12 mouse cellular contexts compared by ENCODE assay signal in genomic region chr7:139908176-139908575, GRCm38 (mm10). TPM values are rescaled to one million over a fixed set of nuclear protein-coding genes. Genes with fewer than 3 reads are reported as not detected.
DNase-seq lines count a peak whose midpoint lies in the region; ATAC-seq and TF ChIP-seq lines count a peak whose summit lies in the region.
"Had no signal": no experiment of that assay in that cellular context is flagged by ENCODE, and none has a peak within 500 bp of the region (broad histone marks: within the 10 kb centered on the region; RNA-seq: fewer than 3 reads in every experiment).

No protein-coding gene starts in this region.

- H3K4me2 ChIP-seq in midbrain, embryonic 11.5 days: no peak overlapping the region
- no peak overlapping the region for H3K4me2 ChIP-seq in forebrain, embryonic 15.5 days (replicated peaks)
- H3K4me2 ChIP-seq in midbrain, postnatal 0 days (ENCODE audit: low read depth, low read length, poor library complexity, severe bottlenecking): no peak overlapping the region

- TF ChIP-seq POLR2A in cerebellum, adult 2 months (IDR thresholded peaks at IDR 0.05; ENCODE audit: borderline replicate concordance, insufficient read depth, low read length): no peak

- no peak overlapping the region for H3K9ac ChIP-seq in midbrain, embryonic 11.5 days (ENCODE audit: low read length)
- H3K9ac ChIP-seq in forebrain, embryonic 15.5 days (replicated peaks): peak overlapping the region; percentile 25; the same call in 1 of the 2 replicates
- no peak overlapping the region for H3K9ac ChIP-seq in midbrain, postnatal 0 days (replicated peaks; ENCODE audit: low read length, poor library complexity, severe bottlenecking)

- no peak overlapping the region for H3K4me3 ChIP-seq in midbrain, embryonic 11.5 days (ENCODE audit: low read depth, low read length)
- H3K4me3 ChIP-seq in midbrain, embryonic 10.5 days: no peak overlapping the region
- no peak overlapping the region for H3K4me3 ChIP-seq in cerebellum, adult 2 months (replicated peaks; ENCODE audit: insufficient read depth, low read depth, low read length)
- no peak overlapping the region for H3K4me3 ChIP-seq in forebrain, embryonic 15.5 days
- no peak overlapping the region for H3K4me3 ChIP-seq in midbrain, postnatal 0 days (ENCODE audit: low read depth, low read length)
- H3K4me3 ChIP-seq: megakaryocyte, embryonic 14.5 days had no signal

- 66% methylated on average over 5 of the region's 5 CpGs for WGBS in midbrain, embryonic 11.5 days
- 72% methylated on average over 5 of the region's 5 CpGs for WGBS in midbrain, embryonic 10.5 days
- 11% methylated on average over 5 of the region's 5 CpGs for WGBS in cerebellum, adult 2 months
- WGBS in forebrain, embryonic 15.5 days: 45% methylated on average over 5 of the region's 5 CpGs
- WGBS in midbrain, postnatal 0 days: 32% methylated on average over 5 of the region's 5 CpGs

- H3K36me3 ChIP-seq in midbrain, embryonic 11.5 days (ENCODE audit: control insufficient read depth, insufficient read depth, low read length): no peaks in the 10 kb centered on the region
- H3K36me3 ChIP-seq in midbrain, embryonic 10.5 days: no peaks in the 10 kb centered on the region
- H3K36me3 ChIP-seq in forebrain, embryonic 15.5 days: no peaks in the 10 kb centered on the region
- H3K36me3 ChIP-seq in midbrain, postnatal 0 days (ENCODE audit: insufficient read depth, low read length): peaks cover 18% of the 10 kb centered on the region

- no peak for ATAC-seq in midbrain, embryonic 11.5 days (ENCODE audit: low FRiP score)
- ATAC-seq in forebrain, embryonic 15.5 days (replicated peaks): peak; percentile 29; the same call in 1 of the 2 replicates
- peak; percentile 49 for ATAC-seq in midbrain, postnatal 0 days (ENCODE audit: low FRiP score)
- ATAC-seq: Patski had no signal

- intact Hi-C loops in left cerebral cortex, postnatal 25 days (cut with DNase I): no loop called here

- peak; percentile 39 for DNase-seq in midbrain, embryonic 11.5 days (ENCODE audit: low spot score, missing footprints)
- DNase-seq in midbrain, embryonic 10.5 days (ENCODE audit: low spot score): no peak
- peak; percentile 65 to 73 for DNase-seq in cerebellum, adult 2 months
- DNase-seq in midbrain, postnatal 0 days (ENCODE audit: low spot score): peak; percentile 44
- DNase-seq in left cerebral cortex, postnatal 25 days (ENCODE audit: low spot score in 2 of 2): no peak
- no peak for DNase-seq in thymus, postnatal 36 days
- DNase-seq: retina, postnatal 1 day had no signal

- TF ChIP-seq CTCF in cerebellum, adult 2 months (IDR thresholded peaks at IDR 0.05; ENCODE audit: borderline replicate concordance, insufficient read depth, low read depth, low read length): no peak
- no peak for TF ChIP-seq CTCF in midbrain, postnatal 0 days (IDR thresholded peaks at IDR 0.05)

- no peaks in the 10 kb centered on the region for H3K9me3 ChIP-seq in midbrain, embryonic 11.5 days (ENCODE audit: control insufficient read depth, low read length)
- no peaks in the 10 kb centered on the region for H3K9me3 ChIP-seq in midbrain, embryonic 10.5 days (replicated peaks)
- H3K9me3 ChIP-seq in forebrain, embryonic 15.5 days: no peaks in the 10 kb centered on the region
- no peaks in the 10 kb centered on the region for H3K9me3 ChIP-seq in midbrain, postnatal 0 days (ENCODE audit: low read length)
- H3K9me3 ChIP-seq: megakaryocyte, embryonic 14.5 days had no signal

- H3K27me3 ChIP-seq in midbrain, embryonic 11.5 days (ENCODE audit: control insufficient read depth, insufficient read depth, low read length): peaks cover 3% of the 10 kb centered on the region
- H3K27me3 ChIP-seq in midbrain, embryonic 10.5 days (ENCODE audit: low read depth, poor library complexity, severe bottlenecking): peaks cover 72% of the 10 kb centered on the region
- H3K27me3 ChIP-seq in cerebellum, adult 2 months (ENCODE audit: control insufficient read depth, insufficient read depth, low read length): no peaks in the 10 kb centered on the region
- peaks cover 7% of the 10 kb centered on the region for H3K27me3 ChIP-seq in forebrain, embryonic 15.5 days
- H3K27me3 ChIP-seq in midbrain, postnatal 0 days (ENCODE audit: insufficient read depth, low read length): peaks cover 2% of the 10 kb centered on the region; the same call in 1 of the 2 replicates

- no peaks in the 10 kb centered on the region; the same call in none of the 2 replicates for H3K4me1 ChIP-seq in midbrain, embryonic 11.5 days (ENCODE audit: control insufficient read depth, insufficient read depth, low read length)
- peaks cover 15% of the 10 kb centered on the region for H3K4me1 ChIP-seq in midbrain, embryonic 10.5 days
- peaks cover 36% of the 10 kb centered on the region for H3K4me1 ChIP-seq in cerebellum, adult 2 months (ENCODE audit: control insufficient read depth, insufficient read depth, low read length)
- peaks cover 25% of the 10 kb centered on the region for H3K4me1 ChIP-seq in forebrain, embryonic 15.5 days
- peaks cover 5% of the 10 kb centered on the region for H3K4me1 ChIP-seq in midbrain, postnatal 0 days (ENCODE audit: insufficient read depth, low read length)

- H3K27ac ChIP-seq in midbrain, embryonic 11.5 days (ENCODE audit: low read depth, low read length): no peak overlapping the region
- H3K27ac ChIP-seq in midbrain, embryonic 10.5 days (replicated peaks): no peak overlapping the region
- peak overlapping the region; percentile 27; the same call in 1 of the 2 replicates for H3K27ac ChIP-seq in cerebellum, adult 2 months (ENCODE audit: insufficient read depth, low read length)
- peak overlapping the region; percentile 67 for H3K27ac ChIP-seq in forebrain, embryonic 15.5 days (replicated peaks)
- H3K27ac ChIP-seq in midbrain, postnatal 0 days (ENCODE audit: low read depth, low read length): peak overlapping the region; percentile 59; the same call in 1 of the 2 replicates

RNA-seq across cellular contexts. Expression of gene Kndc1, which starts 13.7 kb away (rescaled TPM):
- polyA plus RNA-seq in midbrain, embryonic 11.5 days (2014; fragmentation: Nextera tagmentation; extraction: Ambion mirVana): 0.55 and 0.79 TPM in 2 replicates
- 0.31 and 0.35 TPM in 2 replicates for polyA plus RNA-seq in midbrain, embryonic 10.5 days (2016; fragmentation: Nextera tagmentation; extraction: Ambion mirVana)
- 139 and 160 TPM in 2 replicates for polyA plus RNA-seq in cerebellum, adult 2 months (2012; rRNA removed)
- 4.9 and 5.1 TPM in 2 replicates for polyA plus RNA-seq in forebrain, embryonic 15.5 days (2015; fragmentation: Nextera tagmentation; extraction: Ambion mirVana)
- total RNA-seq in midbrain, postnatal 0 days (2014; rRNA removed): 71.5 and 80.6 TPM in 2 replicates
- 20.2 and 22.4 TPM in 2 replicates for polyA plus RNA-seq in midbrain, postnatal 0 days (2015; fragmentation: Nextera tagmentation; extraction: Ambion mirVana)
- 10 to 100 TPM; 54.4 to 58.6 TPM for total RNA-seq in left cerebral cortex, postnatal 25 days (2021)
- total RNA-seq: heart, postnatal 10 days had no signal

RNA-seq across cellular contexts. Expression of gene Utf1, which starts 35.4 kb away (rescaled TPM):
- polyA plus RNA-seq in midbrain, embryonic 11.5 days (2014; fragmentation: Nextera tagmentation; extraction: Ambion mirVana): not detected in 2 replicates
- polyA plus RNA-seq in midbrain, embryonic 10.5 days (2016; fragmentation: Nextera tagmentation; extraction: Ambion mirVana): 0.16 TPM in 1 of 2 replicates, not detected in the other
- polyA plus RNA-seq in cerebellum, adult 2 months (2012; rRNA removed): 0.16 TPM in 1 of 2 replicates, not detected in the other
- polyA plus RNA-seq in forebrain, embryonic 15.5 days (2015; fragmentation: Nextera tagmentation; extraction: Ambion mirVana): not detected in 2 replicates
- total RNA-seq in midbrain, postnatal 0 days (2014; rRNA removed): not detected in 2 replicates
- not detected in 2 replicates for polyA plus RNA-seq in midbrain, postnatal 0 days (2015; fragmentation: Nextera tagmentation; extraction: Ambion mirVana)
- not detected for total RNA-seq in left cerebral cortex, postnatal 25 days (2021)
- total RNA-seq: heart, postnatal 10 days; left cerebral cortex, postnatal 10 days had no signal
- polyA plus RNA-seq: Patski had no signal

Comparison
In these comparisons a context has a peak if more than half of its experiments do, and no peak if none do; other contexts are left out.
1. DNase-seq: peak in midbrain, embryonic 11.5 days (single experiment), cerebellum, adult 2 months (2 of 2) and midbrain, postnatal 0 days (single experiment); none in midbrain, embryonic 10.5 days (single experiment), left cerebral cortex, postnatal 25 days (0 of 2) and thymus, postnatal 36 days (0 of 2).
2. H3K27ac ChIP-seq: peak in cerebellum, adult 2 months (single experiment), forebrain, embryonic 15.5 days (single experiment) and midbrain, postnatal 0 days (single experiment); none in midbrain, embryonic 11.5 days (single experiment) and midbrain, embryonic 10.5 days (single experiment).